Mouse (Mus musculus) forebrain, embryonic 10.5 days (tissue): ENCODE data around the gene Ncs1. TPM values are rescaled to one million over a fixed set of nuclear protein-coding genes. Genes with fewer than 3 reads are reported as not detected.

Source experiments
- DNase-seq: peaks from one replicate; pipeline ENCODE4 v3.0.0-alpha.2; 2017; ENCODE audit warnings: low spot score; ENCODE audit errors: extremely low spot score
- H3K27ac ChIP-seq: fragments of 300-500 bp; sonication (generic); 2 replicates; pipeline ENCODE4 v1.5.1; 2016; ENCODE audit warnings: mild to moderate bottlenecking
- H3K27me3 ChIP-seq: fragments of 300-500 bp; sonication (generic); 2 replicates; pipeline ENCODE4 v1.6.1; 2016; ENCODE audit warnings: mild to moderate bottlenecking; ENCODE audit not compliant: poor library complexity, severe bottlenecking
- H3K36me3 ChIP-seq: fragments of 300-500 bp; sonication (generic); replicated peaks from 2 replicates; pipeline ENCODE4 v1.6.1; 2016; ENCODE audit warnings: mild to moderate bottlenecking, moderate library complexity
- H3K4me1 ChIP-seq: fragments of 300-500 bp; sonication (generic); 2 replicates; pipeline ENCODE4 v1.6.1; 2016
- H3K4me3 ChIP-seq: fragments of 300-500 bp; sonication (generic); 2 replicates; pipeline ENCODE4 v1.5.1; 2016; ENCODE audit warnings: mild to moderate bottlenecking, moderate library complexity
- H3K9me3 ChIP-seq: fragments of 300-500 bp; sonication (generic); 2 replicates; pipeline ENCODE4 v1.6.1; 2016; ENCODE audit warnings: mild to moderate bottlenecking, moderate library complexity
- WGBS: fragments of 180-500 bp; shearing (Covaris S2); methylation state at CpG from one replicate; pipeline ENCODE4 v1.1.7; 2016; 5-methylcytosine and 5-hydroxymethylcytosine counted together
- polyA plus RNA-seq: library from polyadenylated mRNA; unstranded; fragments of >200 nt; fragmentation: Nextera tagmentation; extraction: Ambion mirVana; gene quantifications from 2 replicates; pipeline ENCODE4 v1.2.1, GENCODE M21; 2016

The Ncs1 gene
- polyA plus RNA-seq, 1 experiment from 2014 or later = 43.3 TPM

GRCm38 (mm10) chr2:31252167-31252566 lies 6.5 kb downstream of the Ncs1 start:
- H3K27ac ChIP-seq = no peak overlapping the region
- peaks cover 74% of the 10 kb centered on the region for H3K4me1 ChIP-seq

DNA sequence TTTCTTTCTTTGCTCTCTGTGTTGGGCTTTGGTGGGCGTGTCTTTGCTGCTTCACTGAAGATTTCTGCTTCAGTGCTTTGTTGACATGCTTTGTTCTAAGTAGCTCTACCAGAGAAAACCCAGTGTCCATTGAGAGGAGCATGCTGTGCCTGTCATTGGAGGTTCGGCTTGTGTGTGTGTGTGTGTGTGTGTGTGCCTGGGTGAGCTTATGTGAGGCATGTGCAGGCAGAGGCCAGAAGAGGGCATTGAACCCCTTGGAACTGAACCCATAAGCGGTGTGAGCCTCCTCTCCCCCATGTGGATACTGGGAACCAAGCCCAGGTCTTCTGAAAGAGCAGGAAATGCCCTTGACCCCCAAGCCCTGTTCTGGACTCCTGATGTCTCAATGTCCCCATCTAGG lies 7.8 kb downstream of the Ncs1 start:
- 45% methylated on average over 3 of the region's 3 CpGs for WGBS
- no peak overlapping the region for H3K4me3 ChIP-seq
- no peaks in the 10 kb centered on the region for H3K9me3 ChIP-seq
- DNase-seq = peak; percentile 41
- peak overlapping the region; percentile 3; the same call in 1 of the 2 replicates for H3K27ac ChIP-seq
- H3K36me3 ChIP-seq = peaks cover 37% of the 10 kb centered on the region
- H3K27me3 ChIP-seq = no peaks in the 10 kb centered on the region
- H3K4me1 ChIP-seq = peaks cover 74% of the 10 kb centered on the region

More at GRCm38 (mm10) chr2:31252167-31252566, 6.5 kb downstream of the Ncs1 start:
- 0 out of 2 replicates have a peak, but pooled peaks cover 6% of the 10 kb centered on the region for H3K27me3 ChIP-seq
- no peak for DNase-seq
- WGBS = 98% methylated on average over 4 of the region's 4 CpGs
- H3K9me3 ChIP-seq = no peaks in the 10 kb centered on the region
- H3K36me3 ChIP-seq = peaks cover 42% of the 10 kb centered on the region
- H3K4me3 ChIP-seq = no peak overlapping the region

DNA sequence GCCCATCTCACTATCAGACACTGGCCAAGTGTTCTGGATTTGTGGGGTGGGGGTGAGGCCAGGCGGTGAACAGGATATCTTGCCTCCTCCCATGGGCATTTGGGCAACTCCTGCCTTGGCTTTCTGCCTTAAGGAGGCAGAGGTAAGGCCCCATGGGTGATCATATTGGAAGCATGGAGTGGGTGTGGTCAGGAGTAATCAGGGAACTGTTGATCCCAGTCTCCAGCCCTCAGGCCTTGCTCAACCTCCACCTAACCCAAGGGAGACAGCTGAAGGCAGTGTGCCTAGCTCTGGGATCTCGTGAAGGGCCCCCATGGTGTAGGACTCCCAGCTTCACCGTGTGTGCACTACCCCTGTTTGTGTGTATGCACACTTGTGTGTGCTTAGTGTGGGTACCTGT lies 9.2 kb downstream of the Ncs1 start:
- no peaks in the 10 kb centered on the region for H3K27me3 ChIP-seq
- H3K9me3 ChIP-seq = no peaks in the 10 kb centered on the region
- no peak overlapping the region for H3K4me3 ChIP-seq
- 0 out of 2 replicates have a peak overlapping the region, but pooled peaks have one; percentile 72 for H3K27ac ChIP-seq
- peaks cover 79% of the 10 kb centered on the region for H3K4me1 ChIP-seq
- 95% methylated on average over 3 of the region's 3 CpGs for WGBS
- peaks cover 24% of the 10 kb centered on the region for H3K36me3 ChIP-seq
- no peak for DNase-seq

- 23% methylated on average over 21 of the region's 21 CpGs for WGBS
- no peaks in the 10 kb centered on the region for H3K27me3 ChIP-seq
- no peaks in the 10 kb centered on the region for H3K9me3 ChIP-seq
- H3K36me3 ChIP-seq = peaks cover 11% of the 10 kb centered on the region
- H3K4me3 ChIP-seq = peak overlapping the region; percentile 13; the same call in 1 of the 2 replicates
- DNase-seq = peak; percentile 53
- H3K4me1 ChIP-seq = peaks cover 71% of the 10 kb centered on the region
- H3K27ac ChIP-seq = peak overlapping the region; percentile 72
Measured at GRCm38 (mm10) chr2:31255952-31256938, 10.6 kb downstream of the Ncs1 start.

DNA sequence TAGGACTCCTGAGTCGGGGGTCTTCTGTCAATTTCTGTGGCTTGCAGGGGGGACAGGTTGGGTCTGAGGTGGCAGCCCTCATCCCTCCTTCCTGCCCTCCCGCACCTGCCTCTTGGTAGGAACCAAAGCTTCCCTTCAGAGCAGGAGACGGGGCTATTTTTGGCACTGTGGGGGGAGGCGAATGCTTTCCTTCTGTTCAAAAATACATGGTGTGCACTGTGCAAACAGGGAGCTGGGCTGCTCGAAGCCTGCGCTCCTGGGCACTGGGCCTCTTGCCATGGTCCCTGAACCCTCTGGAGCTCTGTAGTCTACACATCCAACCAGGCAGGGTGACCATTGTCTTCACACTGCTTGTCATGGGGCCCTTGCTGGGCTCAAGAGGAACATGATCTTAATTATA lies 11.5 kb downstream of the Ncs1 start:
- H3K9me3 ChIP-seq = no peaks in the 10 kb centered on the region
- no peak for DNase-seq
- peak overlapping the region; percentile 72; the same call in 1 of the 2 replicates for H3K27ac ChIP-seq
- H3K27me3 ChIP-seq = no peaks in the 10 kb centered on the region
- no peak overlapping the region for H3K4me3 ChIP-seq
- peaks cover 4% of the 10 kb centered on the region for H3K36me3 ChIP-seq
- peaks cover 70% of the 10 kb centered on the region for H3K4me1 ChIP-seq
- 80% methylated on average over 6 of the region's 6 CpGs for WGBS

- H3K27ac ChIP-seq = peak overlapping the region; percentile 75
- DNase-seq = peak; percentile 56
- H3K4me3 ChIP-seq = peak overlapping the region; percentile 61
- H3K27me3 ChIP-seq = no peaks in the 10 kb centered on the region
- H3K4me1 ChIP-seq = peaks cover 78% of the 10 kb centered on the region
- H3K36me3 ChIP-seq = peaks cover 3% of the 10 kb centered on the region; the same call in 1 of the 2 replicates
- WGBS = 11% methylated on average over 22 of the region's 22 CpGs
- no peaks in the 10 kb centered on the region for H3K9me3 ChIP-seq
Measured at GRCm38 (mm10) chr2:31258609-31259366, 13.2 kb downstream of the Ncs1 start.

DNA sequence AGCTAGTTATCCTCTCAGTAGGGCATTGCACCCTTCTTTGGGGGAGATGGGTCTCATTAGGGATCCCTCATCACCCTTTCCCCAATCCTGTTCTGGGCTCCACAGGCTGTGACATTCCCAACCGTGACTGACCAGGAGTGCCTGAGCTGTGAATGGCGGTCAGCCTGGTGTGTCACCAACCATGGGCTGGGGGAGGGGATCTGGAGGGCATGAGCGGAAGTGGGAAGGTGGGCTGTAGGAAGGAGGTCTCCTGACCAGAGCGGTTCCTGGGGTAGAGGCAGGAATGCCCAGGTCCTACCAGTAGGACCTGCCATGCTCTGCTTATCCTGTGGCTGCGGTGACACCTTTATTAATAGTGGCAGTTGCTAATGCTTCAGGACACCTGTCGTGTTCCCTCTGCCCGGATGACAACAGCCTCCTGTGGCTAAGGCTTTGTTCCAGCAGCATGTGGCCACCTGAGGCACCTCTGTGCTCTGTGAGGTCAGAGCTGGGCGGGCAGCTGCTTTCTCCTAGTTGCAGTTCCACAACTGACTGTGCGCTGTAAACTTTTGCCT lies 13.8 kb downstream of the Ncs1 start:
- H3K4me3 ChIP-seq = peak overlapping the region; percentile 61
- peaks cover 3% of the 10 kb centered on the region; the same call in 1 of the 2 replicates for H3K36me3 ChIP-seq
- no peak for DNase-seq
- WGBS = 15% methylated on average over 9 of the region's 9 CpGs
- peak overlapping the region; percentile 75 for H3K27ac ChIP-seq
- H3K27me3 ChIP-seq = no peaks in the 10 kb centered on the region
- H3K4me1 ChIP-seq = peaks cover 78% of the 10 kb centered on the region
- no peaks in the 10 kb centered on the region for H3K9me3 ChIP-seq

DNA sequence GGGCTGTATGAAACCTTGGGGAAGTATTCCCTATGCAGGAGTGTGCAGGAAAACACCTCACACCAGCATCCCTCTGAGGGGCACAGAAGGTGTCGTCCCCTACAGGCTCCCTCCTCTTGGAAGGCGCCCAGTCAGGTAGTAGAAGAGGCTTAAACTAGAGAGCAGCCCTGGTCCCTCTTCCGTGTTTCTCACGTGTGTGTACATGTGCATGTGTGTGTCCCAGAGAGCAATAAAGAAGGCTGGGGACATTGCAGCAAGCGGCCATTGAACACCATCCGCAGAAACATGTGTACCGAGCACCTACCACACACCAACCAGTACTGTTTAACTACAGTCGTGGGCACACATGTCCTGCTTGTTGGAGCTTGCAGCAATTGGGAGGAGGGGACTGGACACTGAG lies 14.9 kb downstream of the Ncs1 start:
- Histone ChIP-seq H3K27ac (no peak overlapping the region), H3K36me3 (peaks cover 3% of the 10 kb centered on the region; the same call in 1 of the 2 replicates), H3K4me1 (peaks cover 79% of the 10 kb centered on the region), H3K9me3 (no peaks in the 10 kb centered on the region), H3K4me3 (no peak overlapping the region), H3K27me3 (no peaks in the 10 kb centered on the region)
- 92% methylated on average over 8 of the region's 8 CpGs for WGBS
- DNase-seq = no peak

GRCm38 (mm10) chr2:31263039-31263461 lies 17.4 kb downstream of the Ncs1 start:
- 0 out of 2 replicates have a peak overlapping the region, but pooled peaks have one; percentile 3 for H3K27ac ChIP-seq
- peaks cover 16% of the 10 kb centered on the region for H3K36me3 ChIP-seq
- WGBS = 86% methylated on average over 8 of the region's 8 CpGs
- H3K4me1 ChIP-seq = peaks cover 78% of the 10 kb centered on the region
- H3K27me3 ChIP-seq = no peaks in the 10 kb centered on the region
- no peak overlapping the region for H3K4me3 ChIP-seq
- no peak for DNase-seq
- no peaks in the 10 kb centered on the region for H3K9me3 ChIP-seq

DNA sequence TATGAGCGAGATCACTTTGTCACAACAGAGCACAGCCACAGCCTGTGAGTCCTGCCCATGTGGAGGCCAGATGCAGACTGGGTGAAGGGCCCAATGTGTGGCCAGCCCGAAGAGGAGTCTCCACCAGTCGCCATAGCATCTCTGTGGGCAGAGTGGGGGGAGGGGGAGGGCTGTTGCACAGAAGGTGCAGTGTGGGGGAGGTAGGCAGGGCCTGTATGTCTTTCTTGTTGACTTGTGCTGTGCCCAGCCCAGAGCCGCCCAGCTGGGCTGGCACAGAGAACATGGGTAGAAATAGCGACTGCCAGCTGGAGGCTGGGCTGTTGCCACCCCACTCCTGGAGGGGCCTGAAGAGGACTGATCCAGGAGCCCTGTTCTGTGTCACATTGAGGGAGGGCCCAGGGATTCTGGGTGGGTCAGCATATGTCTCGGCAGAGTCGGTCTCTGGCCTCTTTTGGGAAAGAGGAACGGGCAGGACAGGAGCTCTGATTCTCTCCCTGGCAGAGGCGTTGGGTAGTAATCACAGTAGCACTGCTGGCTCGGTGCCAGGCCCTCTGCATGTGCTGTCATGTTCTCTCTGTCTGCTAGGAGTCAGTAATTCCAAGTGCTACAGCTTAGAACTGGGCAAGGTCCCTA lies 18.2 kb downstream of the Ncs1 start:
- H3K4me1 ChIP-seq = peaks cover 78% of the 10 kb centered on the region
- WGBS = 69% methylated on average over 10 of the region's 10 CpGs
- no peak for DNase-seq

GRCm38 (mm10) chr2:31267447-31267846 lies 21.8 kb downstream of the Ncs1 start:
- Histone ChIP-seq H3K27me3 (no peaks in the 10 kb centered on the region), H3K4me1 (peaks cover 67% of the 10 kb centered on the region), H3K9me3 (no peaks in the 10 kb centered on the region), H3K27ac (peak overlapping the region; percentile 80), H3K4me3 (peak overlapping the region; percentile 21; the same call in 1 of the 2 replicates), H3K36me3 (peaks cover 30% of the 10 kb centered on the region)
- DNase-seq = no peak
- WGBS = 14% methylated on average over 6 of the region's 6 CpGs

More for the DNA sequence above, 18.2 kb downstream of the Ncs1 start:
- Histone ChIP-seq H3K36me3 (peaks cover 16% of the 10 kb centered on the region), H3K27me3 (no peaks in the 10 kb centered on the region), H3K4me3 (no peak overlapping the region), H3K27ac (peak overlapping the region; percentile 3), H3K9me3 (no peaks in the 10 kb centered on the region)

DNA sequence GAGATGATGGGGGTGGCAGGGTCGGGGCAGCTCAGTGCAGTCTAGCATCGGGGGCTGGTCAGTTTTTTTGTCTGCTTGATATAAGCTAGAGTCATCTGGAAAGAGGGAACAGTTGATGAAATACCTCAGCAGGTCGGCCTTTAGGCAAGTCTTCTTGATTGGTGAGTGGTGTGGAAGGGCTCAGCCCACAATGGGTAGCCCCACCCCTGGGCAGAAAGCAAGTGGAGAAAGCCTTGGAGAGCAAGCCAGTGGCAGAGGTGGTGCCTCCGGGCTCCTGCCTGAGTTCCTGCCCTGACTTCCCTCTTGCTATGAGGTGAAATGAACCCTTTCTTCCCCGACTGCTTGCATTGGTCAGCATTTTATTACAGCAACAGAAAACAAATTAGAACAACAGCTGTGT lies 23.0 kb downstream of the Ncs1 start:
- peaks cover 31% of the 10 kb centered on the region for H3K36me3 ChIP-seq
- peaks cover 58% of the 10 kb centered on the region for H3K4me1 ChIP-seq
- 39% methylated on average over 5 of the region's 5 CpGs for WGBS
- peak overlapping the region; percentile 80 for H3K27ac ChIP-seq
- H3K4me3 ChIP-seq = no peak overlapping the region
- no peaks in the 10 kb centered on the region for H3K9me3 ChIP-seq
- no peak for DNase-seq
- no peaks in the 10 kb centered on the region for H3K27me3 ChIP-seq
